Mouse (Mus musculus) layer of hippocampus, adult 11-12 months (tissue): ENCODE measurements around the gene Ext2.

Experiments
- DNase-seq: peaks from one replicate; pipeline ENCODE4 v3.0.0; 2022; ENCODE audit warnings: low spot score

Gene Ext2

DNA sequence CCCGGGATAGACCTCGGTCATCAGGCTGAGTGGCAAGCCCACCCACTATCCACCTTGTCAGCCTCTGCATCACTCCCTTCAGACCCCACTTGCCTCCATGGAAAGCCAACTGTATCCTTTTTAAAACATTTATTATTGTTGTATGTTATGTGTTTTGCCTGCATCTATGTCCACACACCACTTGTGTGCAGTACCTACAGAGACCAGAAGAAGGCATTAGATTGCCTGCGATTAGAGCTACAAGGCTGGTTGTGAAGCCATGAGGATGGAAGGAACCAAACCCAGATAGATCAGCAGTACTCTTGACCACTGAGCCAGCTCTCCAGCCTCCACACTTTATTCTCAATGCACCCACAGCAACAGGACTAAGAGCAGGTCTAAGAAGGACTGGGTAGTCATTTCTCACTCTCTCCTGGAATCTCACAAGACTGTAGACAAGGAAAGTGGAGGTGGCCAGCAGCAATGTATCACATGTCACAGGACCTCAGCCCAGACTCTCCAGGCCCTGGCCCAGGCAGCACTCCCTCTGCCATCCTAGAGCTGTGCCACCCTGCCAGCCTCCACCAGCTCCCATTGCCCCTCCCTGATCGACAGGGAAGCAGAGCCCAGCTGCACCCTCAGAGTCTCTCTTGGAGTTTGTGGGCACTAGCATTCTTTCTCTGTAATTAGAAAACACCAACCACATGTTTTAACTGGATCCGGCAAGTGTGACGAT is 15.7 kb downstream of the Ext2 start:
- no peak for DNase-seq

DNA sequence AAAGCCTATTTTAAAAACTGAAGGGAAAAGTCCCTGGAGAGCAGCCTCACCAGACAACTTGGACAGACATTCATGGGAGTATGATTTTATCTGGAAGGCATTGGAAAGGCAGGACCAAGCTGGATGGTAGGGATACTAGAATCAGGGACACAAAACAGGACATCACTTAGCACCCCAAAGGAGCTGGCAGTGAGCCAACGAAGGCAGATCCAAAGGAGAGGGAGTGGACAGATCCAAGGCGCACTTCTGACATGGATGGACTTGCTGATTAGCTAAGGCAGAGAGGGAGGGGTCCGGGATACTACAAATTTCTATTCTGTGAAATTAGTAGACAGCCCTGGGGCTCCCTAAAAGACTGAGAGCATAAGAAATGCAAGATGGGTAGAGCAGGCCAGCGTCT is 16.8 kb downstream of the Ext2 start:
- DNase-seq, result no peak

DNA sequence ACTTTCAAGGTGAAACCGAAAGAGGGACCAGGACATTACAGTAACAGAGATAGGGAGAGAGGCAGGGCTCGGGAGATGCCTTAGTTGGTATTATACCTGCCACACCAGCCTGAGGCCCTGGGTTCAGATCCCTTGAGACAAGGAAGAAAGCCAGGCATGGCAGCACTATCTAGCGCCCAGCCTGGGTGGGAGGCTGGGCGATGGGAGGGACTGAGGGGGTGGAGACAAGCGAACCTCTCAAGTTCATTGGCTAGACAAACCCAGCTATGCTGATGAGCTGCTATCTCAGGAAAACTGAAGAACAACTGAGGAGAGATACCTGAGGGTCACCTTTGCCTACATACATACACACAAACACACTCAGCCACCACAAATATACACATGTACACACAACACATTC is 17.3 kb downstream of the Ext2 start:
- no peak for DNase-seq

DNA sequence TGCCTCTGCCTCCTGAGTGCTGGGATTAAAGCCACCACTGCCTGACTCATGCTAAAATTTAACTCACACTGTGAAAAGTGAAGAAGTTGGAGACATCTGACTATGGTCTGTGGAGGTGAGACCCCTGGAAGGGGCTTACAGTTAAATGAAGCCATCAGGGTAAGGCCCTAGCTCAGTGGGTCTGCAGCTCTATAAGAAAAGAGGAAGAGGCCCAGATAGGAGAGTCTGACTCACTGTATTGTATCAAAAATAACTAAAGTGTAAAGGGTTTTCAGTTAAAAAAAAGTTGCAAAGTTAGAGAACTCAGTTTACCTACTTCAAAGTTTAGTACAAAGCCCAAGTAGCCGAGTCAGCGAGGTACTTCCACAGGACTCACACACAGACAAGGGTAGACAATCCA is 19.4 kb downstream of the Ext2 start:
- no peak for DNase-seq

DNA sequence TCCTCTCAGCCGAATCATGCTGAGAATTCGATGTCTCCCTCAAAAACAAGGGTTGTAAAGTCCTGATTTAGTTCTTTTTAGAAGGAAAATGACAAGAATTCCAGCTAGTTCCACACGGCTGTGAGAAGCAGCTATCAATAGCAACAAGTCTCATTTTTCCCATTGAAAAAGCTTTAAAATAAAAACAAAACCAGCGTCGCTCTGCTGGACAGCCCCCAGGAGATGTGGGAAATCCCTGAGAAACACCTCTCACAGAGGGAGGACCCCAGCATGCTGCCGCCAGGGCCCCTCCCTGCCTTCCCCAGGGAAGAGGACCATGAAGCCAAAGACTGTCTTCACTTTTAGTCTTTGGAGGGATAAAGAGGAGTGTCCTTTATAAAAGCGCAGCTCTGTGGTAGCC is 21.3 kb downstream of the Ext2 start:
- DNase-seq, result no peak

DNA sequence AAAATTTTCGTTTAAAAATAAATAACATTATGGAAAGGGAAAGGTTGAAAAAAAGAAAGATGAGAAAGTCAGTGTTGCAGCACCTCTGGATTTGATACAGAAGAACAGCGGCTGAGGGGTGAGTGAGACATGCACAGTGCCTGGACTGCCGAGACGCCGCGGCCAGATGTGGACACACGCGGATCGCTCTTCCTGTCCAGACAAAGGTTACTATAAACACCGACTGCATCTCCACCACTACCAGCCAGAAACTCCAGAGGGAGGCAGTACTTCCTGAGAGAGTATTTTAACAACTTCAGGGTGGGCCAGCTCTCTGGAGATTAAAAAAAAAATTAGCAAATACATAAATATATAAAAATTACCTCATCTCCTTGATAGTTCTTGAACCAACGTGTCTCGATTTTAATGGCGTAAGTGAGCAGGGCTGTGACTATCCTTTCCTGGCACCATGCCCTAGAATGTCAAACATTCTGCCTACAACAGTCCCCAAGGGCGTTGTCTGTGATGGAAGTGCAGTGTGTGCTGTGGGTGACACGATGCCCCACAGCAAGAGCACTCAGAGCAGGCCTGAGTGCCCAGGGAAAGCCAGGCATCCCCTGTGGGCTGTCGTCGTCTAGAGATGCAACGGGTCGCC is 25.1 kb downstream of the Ext2 start:
- DNase-seq, result no peak

DNA sequence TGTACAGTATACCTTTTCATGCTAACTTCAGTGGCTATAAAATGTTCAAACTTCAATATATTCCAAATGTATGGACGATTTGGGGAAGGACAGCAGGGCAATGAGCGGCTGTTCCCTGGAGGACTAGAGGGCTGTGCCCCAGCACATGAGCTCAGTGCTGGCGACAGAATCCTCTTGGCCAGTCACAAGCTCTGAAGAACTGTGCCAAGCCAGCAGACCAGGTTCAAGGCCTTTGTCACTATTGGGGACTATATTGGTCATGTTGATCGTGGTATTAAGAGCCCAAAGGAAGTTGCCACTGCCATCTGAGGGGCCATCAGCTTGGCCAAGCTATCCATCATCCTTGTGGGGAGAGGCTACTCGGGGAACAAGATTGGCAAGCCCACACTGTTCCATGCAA is 28.0 kb downstream of the Ext2 start:
- DNase-seq, result no peak

DNA sequence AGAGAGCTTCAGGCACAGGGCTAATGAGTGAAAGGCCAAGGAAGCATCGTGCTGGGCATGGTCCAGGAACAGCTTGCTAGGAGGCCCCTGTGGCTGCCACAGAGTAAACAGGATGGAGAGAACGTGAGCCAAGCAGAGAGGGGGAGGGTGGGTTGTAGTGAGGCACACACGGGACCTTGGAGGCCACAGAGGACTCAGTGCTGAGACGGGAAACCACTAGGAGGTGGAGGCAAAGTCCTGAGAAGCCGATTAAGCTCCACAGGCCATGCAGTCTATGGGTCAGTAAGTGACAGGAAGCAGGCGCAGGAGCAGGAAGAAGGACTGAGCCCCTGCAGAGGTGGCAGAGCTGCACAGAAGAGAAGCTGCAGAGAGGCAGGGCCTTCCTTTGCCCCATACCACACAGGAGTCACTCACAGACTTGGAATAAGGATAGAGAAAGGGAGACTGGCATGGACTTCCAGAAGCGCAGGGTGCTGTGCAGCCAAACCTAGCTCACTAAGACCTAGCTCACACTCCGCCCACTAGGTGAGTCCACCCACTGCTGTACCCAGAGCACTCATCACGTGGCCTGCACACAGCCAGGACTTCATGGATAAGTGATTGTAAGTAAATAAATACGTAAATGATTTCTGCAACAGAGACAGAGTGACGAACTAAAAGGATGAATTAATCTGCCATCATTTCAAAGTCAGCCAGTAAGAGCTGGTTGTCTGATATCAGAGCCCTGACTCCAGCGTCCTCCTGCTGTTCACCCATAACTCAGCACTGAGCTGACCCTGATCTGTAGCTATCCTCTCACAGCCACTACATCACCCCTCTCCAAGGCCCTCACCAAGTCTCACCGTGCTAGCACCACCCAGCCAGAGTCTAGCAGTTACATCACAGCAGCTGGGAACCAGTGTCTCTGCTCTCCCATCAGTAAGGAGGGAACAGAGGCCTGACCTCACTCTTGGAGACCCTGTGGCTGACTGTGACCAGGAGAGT is 30.6 kb downstream of the Ext2 start:
- no peak for DNase-seq

DNA sequence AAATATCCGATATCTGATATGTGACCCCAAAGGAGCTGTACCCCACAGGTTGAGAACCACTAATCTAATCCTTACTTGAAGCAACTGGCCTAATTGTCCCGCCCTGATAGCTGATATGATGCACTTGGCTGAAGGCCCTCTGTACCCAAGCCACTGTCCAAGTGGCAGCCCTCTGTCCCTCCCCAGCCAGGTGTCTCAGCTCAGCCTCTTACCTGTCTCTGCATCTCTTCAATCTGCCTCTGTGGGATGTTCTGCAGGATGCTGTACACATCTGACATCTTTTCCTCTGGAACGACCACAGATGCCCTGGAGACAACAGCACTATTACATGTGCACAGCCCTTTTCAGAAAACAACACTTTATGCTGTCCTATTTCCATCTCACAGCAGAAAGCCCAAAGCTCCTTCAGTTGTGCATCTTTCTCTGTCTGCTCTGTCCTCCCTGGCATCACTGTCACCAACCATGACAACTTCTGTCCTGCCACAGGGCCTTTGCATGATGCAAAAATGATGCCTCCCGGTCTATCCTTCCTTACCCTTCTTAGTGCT is 31.5 kb downstream of the Ext2 start:
- DNase-seq, result no peak

DNA sequence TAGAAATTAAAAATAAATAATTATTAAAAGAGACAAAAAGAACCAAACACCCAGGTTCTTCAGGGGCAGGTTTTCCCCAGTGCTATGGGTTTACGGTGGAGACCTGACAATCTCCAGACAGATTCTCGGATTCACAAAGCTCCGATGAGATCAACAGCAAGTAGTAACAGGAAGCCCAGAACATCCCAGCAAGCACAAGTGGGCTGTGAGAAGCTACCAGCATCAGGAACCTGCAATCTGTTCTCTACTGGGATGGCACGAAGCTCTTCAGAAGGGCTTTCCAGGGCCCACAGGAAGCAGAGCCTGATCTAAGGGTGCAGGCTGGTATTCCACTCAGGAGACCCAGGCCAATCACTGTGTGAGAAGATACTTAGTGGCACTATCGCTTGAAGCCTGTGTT is 33.8 kb downstream of the Ext2 start:
- DNase-seq, result no peak

DNA sequence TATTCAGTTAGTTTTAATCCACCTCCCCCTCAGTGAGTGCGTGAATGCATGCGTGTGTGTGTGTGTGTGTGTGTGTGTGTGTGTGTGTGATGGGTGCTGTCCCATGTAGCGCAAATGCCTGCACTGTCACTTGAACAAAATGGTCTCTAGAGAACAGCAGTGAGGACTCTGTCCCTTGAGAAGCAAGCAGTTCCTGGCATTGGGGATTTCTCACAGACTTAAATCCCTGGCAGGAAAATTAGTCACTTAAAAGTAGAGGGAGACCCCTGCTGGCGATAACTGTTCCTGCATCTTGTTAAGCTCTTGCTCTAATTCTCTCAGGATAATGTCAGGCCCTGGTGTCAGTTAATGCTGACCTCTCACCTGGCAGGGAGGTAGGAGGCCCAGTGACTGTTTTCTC is 36.2 kb downstream of the Ext2 start:
- peak; percentile 89 for DNase-seq

DNA sequence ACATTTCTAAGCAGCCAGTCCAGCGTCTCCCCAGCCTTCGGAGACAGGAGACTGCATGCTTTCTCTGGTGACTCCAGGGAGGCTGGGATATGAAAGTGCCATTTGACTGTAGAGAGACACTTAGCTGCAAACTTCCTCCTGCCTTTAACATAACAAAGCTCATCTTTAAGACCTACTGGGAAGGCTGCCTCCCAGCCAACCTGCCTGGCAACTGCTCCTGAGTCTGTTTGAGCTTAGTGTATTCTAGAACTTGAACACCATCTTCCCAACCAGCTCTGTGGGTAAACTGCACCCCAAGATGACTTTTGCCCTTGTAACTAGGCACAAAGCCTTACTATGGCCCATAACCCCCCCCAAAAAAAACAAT is 37.0 kb downstream of the Ext2 start:
- DNase-seq, result no peak

DNA sequence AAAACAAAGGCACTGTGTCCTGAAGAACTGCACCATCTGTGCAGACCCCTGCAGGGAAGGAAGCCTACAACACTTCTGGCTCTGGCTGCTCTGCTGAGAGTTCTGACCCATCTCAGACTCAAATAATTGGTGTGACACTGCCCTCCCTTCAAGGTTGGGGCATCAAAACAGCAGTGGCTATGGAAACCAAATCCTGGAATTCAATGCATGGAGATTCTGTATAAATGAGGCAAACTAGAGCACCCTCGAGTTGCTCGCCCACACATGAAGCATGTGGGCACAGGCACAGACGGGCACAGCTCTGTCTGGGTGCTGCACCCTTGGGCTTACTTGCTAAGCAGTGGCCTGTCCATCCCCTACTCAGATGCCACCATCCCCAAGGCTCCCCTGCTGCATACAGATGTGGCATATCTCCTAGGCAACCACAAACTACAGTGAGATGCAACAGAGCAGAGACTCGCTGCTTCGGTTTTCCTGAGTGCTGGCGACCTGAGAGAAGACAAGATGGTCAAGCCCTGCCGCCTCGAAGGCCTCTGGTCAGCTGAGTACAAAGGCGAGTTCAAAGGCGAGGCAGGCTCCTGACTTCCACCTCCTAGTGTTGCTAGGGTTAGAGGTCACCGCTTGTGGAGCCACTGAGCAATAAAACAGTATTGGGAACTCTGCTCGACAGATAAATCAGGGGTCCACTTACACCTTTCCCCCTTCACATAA is 37.5 kb downstream of the Ext2 start:
- no peak for DNase-seq

DNA sequence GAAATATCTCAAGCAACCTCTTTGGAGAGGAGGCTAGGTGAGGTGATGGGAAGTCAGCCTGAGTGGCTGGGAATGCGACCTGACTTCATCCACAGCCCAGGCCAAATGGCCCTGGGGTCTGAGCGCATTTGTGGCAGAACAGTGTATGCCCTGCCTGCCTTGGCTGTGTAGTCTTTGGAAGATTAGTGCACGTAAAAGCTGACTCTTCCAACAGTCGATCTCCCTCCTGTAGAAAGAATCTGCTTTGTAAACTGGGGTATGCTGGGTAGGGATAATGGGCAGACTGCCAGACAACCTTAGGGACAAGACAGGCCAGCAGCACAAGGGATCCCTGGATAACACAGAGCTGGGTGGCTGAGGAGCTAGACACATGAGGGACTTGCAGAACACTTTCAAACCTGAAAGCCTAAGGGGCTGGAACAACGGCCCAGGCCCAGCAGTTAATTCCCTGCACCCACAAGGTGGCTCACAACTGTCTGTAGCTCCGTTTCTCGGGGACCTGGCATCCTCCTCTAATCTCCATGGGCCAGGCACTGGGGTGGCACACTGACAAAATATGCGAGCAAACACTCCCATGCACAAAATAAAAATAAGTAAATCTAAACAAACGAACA is 38.3 kb downstream of the Ext2 start:
- no peak for DNase-seq

DNA sequence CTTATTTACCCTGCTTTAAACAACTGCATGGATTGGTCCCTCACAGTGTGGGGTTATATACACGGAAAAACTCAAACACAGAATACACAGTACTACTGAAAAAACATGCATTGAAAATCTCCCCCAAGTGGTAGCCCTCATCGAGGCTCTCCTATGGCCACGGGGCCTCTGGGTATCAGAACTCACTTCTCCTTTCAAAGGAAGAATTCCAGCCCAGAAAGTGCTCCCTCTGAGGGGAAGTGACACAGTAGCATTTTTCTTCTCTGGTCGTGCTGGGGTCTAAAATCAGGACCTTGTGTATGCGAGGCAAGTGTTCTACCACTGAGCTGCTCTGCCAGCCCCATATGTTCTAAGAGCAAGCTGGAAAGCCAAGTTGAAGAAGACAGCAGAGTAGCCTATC is 39.7 kb downstream of the Ext2 start:
- no peak for DNase-seq

DNA sequence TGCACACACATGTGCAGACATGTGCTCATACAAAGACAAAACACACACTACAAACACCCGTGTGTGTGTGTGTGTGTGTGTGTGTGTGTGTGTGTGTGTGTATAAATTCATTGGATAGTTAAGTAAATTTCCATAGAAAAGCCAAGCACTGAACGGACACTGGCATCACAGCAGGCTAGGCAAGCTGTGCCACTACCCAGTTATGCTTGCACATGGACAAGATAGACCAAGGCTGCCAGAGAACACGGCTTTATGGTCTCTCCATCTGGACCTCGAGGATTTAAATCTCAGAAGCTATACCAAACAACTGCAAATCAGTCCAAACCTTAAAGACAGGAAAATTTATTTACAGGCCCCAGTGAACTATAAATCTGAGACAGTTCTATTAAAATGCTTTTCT is 40.2 kb downstream of the Ext2 start:
- DNase-seq, result no peak

DNA sequence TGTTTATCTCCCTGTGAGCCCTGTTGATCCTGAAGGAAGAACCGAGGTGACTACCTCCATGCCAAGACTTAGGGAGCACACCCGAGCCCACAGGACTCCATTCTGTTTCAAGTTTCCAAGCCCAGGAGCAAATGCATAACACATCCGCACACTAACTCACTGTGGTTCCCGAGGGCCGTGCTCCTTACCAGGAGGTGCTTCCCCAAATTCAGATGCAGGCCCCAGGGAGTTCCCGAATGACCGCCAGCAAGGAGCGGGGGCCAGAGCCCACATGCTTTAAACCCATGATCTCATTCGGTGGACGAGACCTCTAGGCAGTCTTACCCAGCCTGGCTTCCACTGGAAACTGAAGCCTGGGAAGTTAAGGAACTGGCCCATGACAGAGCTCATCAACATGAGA is 41.8 kb downstream of the Ext2 start:
- DNase-seq, result no peak

DNA sequence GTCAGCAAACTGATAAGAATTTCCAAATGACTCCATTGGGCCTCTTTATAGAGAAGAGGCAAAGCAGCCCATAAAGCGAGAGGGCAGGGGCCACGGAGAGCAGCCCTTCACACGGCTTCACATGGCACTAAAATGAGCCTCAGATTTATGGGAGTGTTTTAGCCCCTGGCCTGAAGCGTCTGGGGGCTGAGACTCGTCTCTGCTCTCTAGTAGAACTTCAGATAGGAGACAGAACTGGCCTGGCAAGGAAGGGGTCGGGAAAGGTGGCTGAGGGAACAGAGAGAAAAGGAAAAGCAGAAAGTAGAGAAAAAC is 42.5 kb downstream of the Ext2 start:
- DNase-seq, result no peak

DNA sequence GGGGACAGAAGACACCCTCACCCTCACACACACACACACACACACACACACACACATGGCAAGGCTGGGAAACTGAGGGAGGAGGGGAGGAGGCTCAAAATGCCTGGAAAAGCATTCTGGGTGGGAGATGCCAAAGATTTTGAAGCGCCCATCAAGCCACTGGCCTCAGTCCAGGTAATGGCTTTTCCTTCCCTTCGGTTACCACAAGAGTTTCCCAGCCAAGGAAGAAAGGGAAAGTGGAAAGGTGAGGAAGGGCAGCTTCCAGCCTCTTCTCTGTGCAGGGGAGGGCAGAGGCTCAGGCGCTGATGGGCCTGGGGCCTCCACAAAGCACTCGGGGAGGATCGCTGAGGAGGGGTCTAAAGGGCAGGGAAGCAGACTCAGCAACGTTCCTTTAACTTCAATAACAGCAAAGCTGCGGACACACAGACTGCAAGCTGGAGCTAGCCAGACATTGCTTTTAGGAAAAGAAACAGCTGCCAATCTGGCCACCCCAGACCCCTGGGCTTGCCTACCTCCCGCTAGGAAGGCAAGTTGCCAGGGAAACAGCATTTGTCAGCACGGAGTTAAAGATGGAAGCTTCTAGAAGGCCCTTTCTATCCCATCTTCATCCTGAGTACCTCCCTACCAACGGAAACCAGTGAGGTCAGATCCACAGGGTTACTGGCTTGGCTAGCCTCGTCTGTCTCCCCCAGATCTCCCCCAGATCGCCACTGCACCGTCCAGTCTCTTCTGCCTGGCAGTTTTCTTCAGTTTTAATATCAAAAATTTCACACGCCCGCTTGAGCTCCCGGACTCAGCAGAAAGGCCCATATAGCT is 43.1 kb downstream of the Ext2 start:
- DNase-seq, result no peak

DNA sequence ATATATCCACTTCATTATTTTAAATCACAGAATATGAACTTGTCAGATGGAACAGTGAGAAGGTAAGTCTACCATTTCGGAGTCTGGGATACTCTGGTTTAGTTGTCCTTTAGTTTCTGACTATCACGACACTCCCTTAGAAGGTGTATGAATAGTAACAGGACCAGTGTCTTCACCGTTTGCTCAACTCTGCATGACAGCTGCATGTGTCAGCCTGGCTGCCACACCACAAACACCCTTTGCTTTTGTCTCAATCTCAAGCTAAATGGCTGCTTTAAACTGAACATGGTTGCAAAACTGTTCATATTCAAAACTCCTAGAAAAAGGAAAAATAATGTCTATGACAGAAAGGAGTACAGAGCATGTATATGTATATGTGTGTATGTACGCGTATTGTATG is 43.8 kb downstream of the Ext2 start:
- DNase-seq, result no peak

DNA sequence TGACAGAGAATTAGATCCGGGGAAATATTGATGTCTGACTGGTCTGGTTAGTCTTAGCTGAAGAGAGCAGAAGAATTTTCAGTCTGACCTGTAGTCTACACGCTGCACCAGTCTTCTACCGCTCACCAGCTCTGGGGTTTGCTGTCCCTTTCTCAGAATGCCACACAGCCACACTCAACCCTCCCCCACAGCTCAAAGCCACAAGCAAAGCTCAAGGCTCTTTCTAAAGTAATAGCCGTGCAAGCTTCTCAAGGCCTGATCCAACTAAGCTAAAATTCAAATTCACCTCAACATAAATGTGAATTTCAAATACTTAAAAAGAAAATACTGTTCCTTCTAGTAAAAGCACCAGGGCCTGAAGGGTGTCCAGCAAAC is 45.3 kb downstream of the Ext2 start:
- no peak for DNase-seq
